Mouse (Mus musculus): ENCODE measurements around the gene Phactr1. TPM values are rescaled to one million over a fixed set of nuclear protein-coding genes. Genes with fewer than 3 reads are reported as not detected.
A peak's percentile ranks its signal among the peaks of the same experiment; 100 is the strongest.

Gene Phactr1
- polyA plus RNA-seq, 1 experiment = not detected

DNA sequence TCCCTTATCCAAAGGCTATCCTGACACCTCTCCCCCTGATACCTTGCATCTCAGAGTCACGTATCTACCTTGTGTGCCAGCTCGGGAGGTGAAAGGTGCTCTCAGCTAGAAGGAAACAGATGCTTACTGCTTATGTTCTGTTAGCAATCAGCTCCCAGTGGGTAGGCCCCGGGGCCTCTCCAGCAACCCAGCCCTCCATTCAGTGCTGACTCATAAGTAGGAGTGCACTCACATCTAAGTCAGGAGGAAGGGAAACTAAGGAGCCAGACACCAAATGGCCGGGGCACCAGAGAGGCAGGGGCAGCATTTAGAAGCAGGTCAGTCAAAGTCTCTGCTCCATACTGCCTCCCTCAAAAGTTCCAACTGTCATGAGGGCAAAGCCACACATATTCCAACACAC is 468.3 kb downstream of the Phactr1 start:
- H3ac ChIP-seq (ENCODE audit: control insufficient read depth, insufficient read length) = no peak overlapping the region
- TF ChIP-seq POLR2A (IDR thresholded peaks at IDR 0.05; ENCODE audit: insufficient read length, low read depth) = no peak
- TF ChIP-seq SRF (IDR thresholded peaks at IDR 0.05; ENCODE audit: control insufficient read depth, insufficient read length, low read depth) = no peak
- no peak for TF ChIP-seq USF1 (IDR thresholded peaks at IDR 0.05; ENCODE audit: low read depth)
- TF ChIP-seq E2F4 (IDR thresholded peaks at IDR 0.05; ENCODE audit: insufficient read depth) = no peak
- no peak for TF ChIP-seq POLR2AphosphoS2 (IDR thresholded peaks at IDR 0.05; ENCODE audit: insufficient read length, low read depth)
- no peak for TF ChIP-seq TCF12 (IDR thresholded peaks at IDR 0.05; ENCODE audit: insufficient read depth, poor library complexity, severe bottlenecking)
- TF ChIP-seq TCF3 (IDR thresholded peaks at IDR 0.05; ENCODE audit: insufficient read length, low read depth) = no peak
- H3K4me2 ChIP-seq (ENCODE audit: low read depth) = no peak overlapping the region
- H3K36me3 ChIP-seq (ENCODE audit: control insufficient read depth, insufficient read depth) = no peaks in the 10 kb centered on the region
- no peaks in the 10 kb centered on the region for H3K79me2 ChIP-seq (ENCODE audit: control insufficient read depth, insufficient read depth)
- H3K4me3 ChIP-seq = no peak overlapping the region
- no peaks in the 10 kb centered on the region for H3K27me3 ChIP-seq (ENCODE audit: control insufficient read depth, insufficient read depth, insufficient read length)

DNA sequence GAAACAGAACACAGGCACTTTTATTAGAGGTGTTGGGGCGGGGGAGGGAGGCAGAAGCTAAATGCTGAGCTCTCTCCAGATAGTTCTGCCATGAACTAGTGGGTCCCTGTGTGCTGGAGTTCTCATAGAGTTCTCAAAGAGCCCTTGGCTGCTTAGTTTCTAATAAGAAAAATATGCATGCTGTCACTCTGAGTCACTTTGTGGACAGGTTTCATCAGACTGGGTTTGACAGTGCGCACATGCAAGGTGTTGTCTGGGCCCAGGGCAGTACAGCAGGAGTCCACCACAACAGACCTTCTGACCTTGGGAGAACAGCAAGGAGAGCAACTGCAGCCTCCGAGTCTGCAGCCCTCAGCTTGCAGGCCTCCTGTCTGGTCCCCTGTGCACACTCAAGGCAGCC is 469.2 kb downstream of the Phactr1 start:
- Histone ChIP-seq H3ac (ENCODE audit: control insufficient read depth, insufficient read length) (no peak overlapping the region), H3K4me3 (no peak overlapping the region), H3K36me3 (ENCODE audit: control insufficient read depth, insufficient read depth) (no peaks in the 10 kb centered on the region), H3K79me2 (ENCODE audit: control insufficient read depth, insufficient read depth) (no peaks in the 10 kb centered on the region), H3K4me2 (ENCODE audit: low read depth) (peak overlapping the region; percentile 40), H3K27me3 (ENCODE audit: control insufficient read depth, insufficient read depth, insufficient read length) (no peaks in the 10 kb centered on the region)
- TF ChIP-seq E2F4 (IDR thresholded peaks at IDR 0.05; ENCODE audit: insufficient read depth) (no peak), USF1 (IDR thresholded peaks at IDR 0.05; ENCODE audit: low read depth) (no peak), POLR2AphosphoS2 (IDR thresholded peaks at IDR 0.05; ENCODE audit: insufficient read length, low read depth) (no peak), MYOD1 (IDR thresholded peaks at IDR 0.05; ENCODE audit: control insufficient read depth in 1 of 3, insufficient read length in 2 of 3, low read depth in 2 of 3) (no peak), SRF (IDR thresholded peaks at IDR 0.05; ENCODE audit: control insufficient read depth, insufficient read length, low read depth) (no peak), MYOG (IDR thresholded peaks at IDR 0.05; ENCODE audit: control insufficient read depth in 1 of 3, insufficient read depth in 1 of 3, insufficient read length in 2 of 3, low read depth in 2 of 3) (no peak), POLR2A (IDR thresholded peaks at IDR 0.05; ENCODE audit: insufficient read length, low read depth) (no peak), TCF3 (IDR thresholded peaks at IDR 0.05; ENCODE audit: insufficient read length, low read depth) (no peak), REST (IDR thresholded peaks at IDR 0.05; ENCODE audit: insufficient read depth, insufficient read length) (no peak), CEBPB (IDR thresholded peaks at IDR 0.05; ENCODE audit: insufficient read depth, poor library complexity, severe bottlenecking) (no peak; the same call in 1 of the 2 replicates), MAX (IDR thresholded peaks at IDR 0.05; ENCODE audit: low read depth) (no peak), TCF12 (IDR thresholded peaks at IDR 0.05; ENCODE audit: insufficient read depth, poor library complexity, severe bottlenecking) (no peak)

DNA sequence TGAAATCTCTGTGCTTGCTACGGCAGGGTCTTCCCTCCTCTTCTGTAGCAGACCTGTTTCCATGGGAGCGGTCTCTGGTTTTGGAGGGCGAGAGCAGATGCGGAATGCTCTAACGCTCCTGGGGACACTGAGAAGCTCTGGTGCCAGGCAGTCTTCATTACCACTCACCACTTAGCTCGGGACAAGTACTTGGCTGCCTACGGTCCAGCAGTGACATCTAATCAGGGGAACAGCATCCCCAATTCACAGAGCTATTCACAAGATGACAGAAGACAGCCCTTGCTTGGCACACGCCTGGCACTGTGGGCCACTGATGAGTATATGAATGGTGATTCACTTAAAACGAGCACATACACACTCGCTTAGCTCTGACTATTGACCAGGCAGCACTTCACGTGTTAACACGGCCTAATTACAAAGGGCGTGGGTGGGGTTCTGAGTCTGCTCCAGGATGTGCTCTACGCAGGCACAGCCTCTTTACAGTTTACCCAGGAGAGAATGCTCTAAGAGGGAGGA is 471.6 kb downstream of the Phactr1 start:
- Histone ChIP-seq H3ac (ENCODE audit: control insufficient read depth, insufficient read length) (no peak overlapping the region), H3K79me2 (ENCODE audit: control insufficient read depth, insufficient read depth) (no peaks in the 10 kb centered on the region), H3K36me3 (ENCODE audit: control insufficient read depth, insufficient read depth) (no peaks in the 10 kb centered on the region), H3K4me2 (ENCODE audit: low read depth) (no peak overlapping the region), H3K27me3 (ENCODE audit: control insufficient read depth, insufficient read depth, insufficient read length) (no peaks in the 10 kb centered on the region), H3K4me3 (no peak overlapping the region)
- no peak for TF ChIP-seq POLR2A (IDR thresholded peaks at IDR 0.05; ENCODE audit: insufficient read length, low read depth)
- TF ChIP-seq MYOG (IDR thresholded peaks at IDR 0.05; ENCODE audit: control insufficient read depth in 1 of 3, insufficient read depth in 1 of 3, insufficient read length in 2 of 3, low read depth in 2 of 3) = no peak
- no peak for TF ChIP-seq POLR2AphosphoS2 (IDR thresholded peaks at IDR 0.05; ENCODE audit: insufficient read length, low read depth)
- TF ChIP-seq TCF12 (IDR thresholded peaks at IDR 0.05; ENCODE audit: insufficient read depth, poor library complexity, severe bottlenecking) = no peak
- no peak for TF ChIP-seq CEBPB (IDR thresholded peaks at IDR 0.05; ENCODE audit: insufficient read depth, poor library complexity, severe bottlenecking)
- no peak for TF ChIP-seq MAX (IDR thresholded peaks at IDR 0.05; ENCODE audit: low read depth)
- no peak for TF ChIP-seq TCF3 (IDR thresholded peaks at IDR 0.05; ENCODE audit: insufficient read length, low read depth)
- TF ChIP-seq SRF (IDR thresholded peaks at IDR 0.05; ENCODE audit: control insufficient read depth, insufficient read length, low read depth) = no peak
- TF ChIP-seq E2F4 (IDR thresholded peaks at IDR 0.05; ENCODE audit: insufficient read depth) = no peak
- no peak for TF ChIP-seq REST (IDR thresholded peaks at IDR 0.05; ENCODE audit: insufficient read depth, insufficient read length)

DNA sequence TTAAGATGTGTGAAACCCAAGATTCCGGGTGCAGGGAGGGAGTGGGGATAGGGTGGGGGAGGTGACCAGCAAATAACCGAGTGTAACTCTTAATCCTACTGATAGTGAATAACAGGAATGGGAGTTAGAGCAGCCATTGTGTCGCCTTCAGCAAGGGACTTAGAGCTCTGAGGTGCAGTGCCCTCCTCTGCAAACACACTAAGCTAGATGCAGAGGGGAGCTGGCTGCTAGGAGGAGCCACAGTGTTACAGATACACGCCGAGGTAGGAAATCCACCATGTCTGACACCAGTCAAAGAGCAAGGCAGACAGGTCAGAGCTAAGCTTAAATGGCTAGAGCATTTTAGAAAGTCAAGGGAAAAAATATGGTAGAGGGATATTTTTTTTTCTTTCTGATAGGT is 476.9 kb downstream of the Phactr1 start:
- H3K36me3 ChIP-seq (ENCODE audit: control insufficient read depth, insufficient read depth) = no peaks in the 10 kb centered on the region
- no peak overlapping the region for H3K4me3 ChIP-seq
- H3K79me2 ChIP-seq (ENCODE audit: control insufficient read depth, insufficient read depth) = no peaks in the 10 kb centered on the region
- H3K27me3 ChIP-seq (ENCODE audit: control insufficient read depth, insufficient read depth, insufficient read length) = no peaks in the 10 kb centered on the region
- no peak overlapping the region for H3K4me2 ChIP-seq (ENCODE audit: low read depth)
- no peak for TF ChIP-seq MYOD1 (IDR thresholded peaks at IDR 0.05; ENCODE audit: control insufficient read depth in 1 of 3, insufficient read length in 2 of 3, low read depth in 2 of 3)
- TF ChIP-seq TCF12 (IDR thresholded peaks at IDR 0.05; ENCODE audit: insufficient read depth, poor library complexity, severe bottlenecking) = no peak
- no peak for TF ChIP-seq REST (IDR thresholded peaks at IDR 0.05; ENCODE audit: insufficient read depth, insufficient read length)
- no peak for TF ChIP-seq POLR2AphosphoS2 (IDR thresholded peaks at IDR 0.05; ENCODE audit: insufficient read length, low read depth)
- TF ChIP-seq MAX (IDR thresholded peaks at IDR 0.05; ENCODE audit: low read depth) = no peak
- no peak for TF ChIP-seq TCF3 (IDR thresholded peaks at IDR 0.05; ENCODE audit: insufficient read length, low read depth)
- no peak for TF ChIP-seq CEBPB (IDR thresholded peaks at IDR 0.05; ENCODE audit: insufficient read depth, poor library complexity, severe bottlenecking)
- no peak for TF ChIP-seq MYOG (IDR thresholded peaks at IDR 0.05; ENCODE audit: control insufficient read depth in 1 of 3, insufficient read depth in 1 of 3, insufficient read length in 2 of 3, low read depth in 2 of 3)
- no peak for TF ChIP-seq SRF (IDR thresholded peaks at IDR 0.05; ENCODE audit: control insufficient read depth, insufficient read length, low read depth)
- TF ChIP-seq POLR2A (IDR thresholded peaks at IDR 0.05; ENCODE audit: insufficient read length, low read depth) = no peak
- no peak for TF ChIP-seq E2F4 (IDR thresholded peaks at IDR 0.05; ENCODE audit: insufficient read depth)
- no peak for TF ChIP-seq USF1 (IDR thresholded peaks at IDR 0.05; ENCODE audit: low read depth)
- H3ac ChIP-seq (ENCODE audit: control insufficient read depth, insufficient read length) = no peak overlapping the region
